Mouse (Mus musculus) bone marrow, adult 2 months (tissue): ENCODE results near the gene Zfp131.

Source experiments
- CTCF ChIP-seq: fragments of 200-500 bp; IDR thresholded peaks from 2 replicates; pipeline ENCODE4 v1.5.1; 2011; ENCODE audit warnings: low read length, control low read depth; ENCODE audit not compliant: control insufficient read depth, insufficient read depth
- POLR2A ChIP-seq: fragments of 200-500 bp; IDR thresholded peaks from 2 replicates; pipeline ENCODE4 v1.6.1; 2011; ENCODE audit warnings: low read depth, mild to moderate bottlenecking, control low read depth, low read length, borderline replicate concordance; ENCODE audit not compliant: control insufficient read depth

- TF ChIP-seq CTCF (no peak), POLR2A (no peak)
Measured at GRCm38 (mm10) chr13:119797656-119798055, 7.0 kb upstream of the Zfp131 start.
